Mouse (Mus musculus) erythroblast, embryonic 14.5 days (primary cell): ENCODE results near the gene 1700024P04Rik. TPM values are rescaled to one million over a fixed set of nuclear protein-coding genes. Genes with fewer than 3 reads are reported as not detected.
"Not testable (repeated sequence)": the region's sequence is repeated elsewhere in the genome, so short reads cannot be mapped to it uniquely, and the experiment has no call there.

Experiments
- H3K27me3 ChIP-seq: 2 replicates; pipeline ENCODE4 v1.6.1; 2012; ENCODE audit warnings: inconsistent platforms; ENCODE audit not compliant: control insufficient read depth
- H3K36me3 ChIP-seq: 2 replicates; pipeline ENCODE4 v1.6.1; 2012; ENCODE audit warnings: mild to moderate bottlenecking, inconsistent platforms; ENCODE audit not compliant: control insufficient read depth
- H3K4me1 ChIP-seq: 2 replicates; pipeline ENCODE4 v1.6.1; 2012; ENCODE audit warnings: inconsistent platforms; ENCODE audit not compliant: control insufficient read depth
- H3K4me3 ChIP-seq: replicated peaks from 2 replicates; pipeline ENCODE3; 2012; ENCODE audit warnings: moderate library complexity, mild to moderate bottlenecking, inconsistent platforms
- H3K9me3 ChIP-seq: 2 replicates; pipeline ENCODE4 v1.6.1; 2012; ENCODE audit warnings: low read length, inconsistent platforms, mixed read lengths; ENCODE audit not compliant: control insufficient read depth
- GATA1 ChIP-seq: IDR thresholded peaks from 2 replicates; pipeline ENCODE4 v1.6.1; 2012; ENCODE audit warnings: low read length, inconsistent platforms, mixed read lengths
- TAL1 ChIP-seq: IDR thresholded peaks from 3 replicates; pipeline ENCODE4 v1.6.1; 2012; ENCODE audit warnings: low read length, inconsistent platforms, mixed read lengths
- polyA plus RNA-seq: library from polyadenylated mRNA; stranded (reverse); fragments of >175 nt; gene quantifications from 2 replicates; pipeline ENCODE4 v1.2.3, GENCODE M21; 2012

The 1700024P04Rik gene
- polyA plus RNA-seq, 1 experiment: not detected

DNA sequence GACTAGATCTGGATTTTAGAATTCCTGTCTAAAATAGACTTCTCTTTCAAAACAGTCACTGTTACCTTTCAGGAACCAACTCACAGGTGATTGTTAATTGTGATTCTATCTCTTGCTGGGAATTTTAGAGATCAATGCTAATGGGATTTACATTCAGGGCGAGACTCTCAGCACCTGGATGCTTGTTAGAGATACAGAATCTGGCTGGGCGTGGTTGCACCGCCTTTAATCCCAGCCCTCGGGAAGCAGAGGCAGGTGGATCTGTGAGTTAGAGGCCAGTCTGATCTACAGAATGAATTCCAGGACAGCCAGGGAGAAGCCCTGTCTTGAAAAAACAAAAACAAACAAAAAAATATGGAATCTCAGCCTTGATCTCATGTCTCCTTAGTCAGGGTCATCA lies 32.3 kb upstream of the 1700024P04Rik start:
- no peak overlapping the region for H3K4me3 ChIP-seq
- peaks cover 2% of the 10 kb centered on the region for H3K27me3 ChIP-seq

DNA sequence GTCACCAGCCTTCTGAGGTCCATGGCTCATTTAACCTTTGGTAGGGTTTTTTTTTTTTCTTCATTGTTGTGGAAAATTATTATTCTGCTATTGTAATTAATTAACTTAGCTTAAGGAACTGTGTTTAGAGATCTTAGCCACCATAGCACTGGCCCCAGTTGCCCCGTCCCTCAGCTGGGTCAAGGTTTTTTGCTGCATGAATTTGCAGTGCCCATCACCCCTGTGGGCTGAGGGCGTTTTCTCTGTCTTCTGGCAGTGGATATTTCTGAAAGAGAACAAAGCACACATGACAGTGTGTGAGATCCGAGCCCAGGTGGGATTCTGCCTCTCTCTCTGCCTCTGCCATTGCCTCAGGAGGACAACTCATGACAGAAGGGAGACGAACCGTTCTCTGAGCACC lies 28.5 kb upstream of the 1700024P04Rik start:
- H3K4me1 ChIP-seq: peaks cover 18% of the 10 kb centered on the region
- TF ChIP-seq GATA1 (no peak), TAL1 (no peak)
- H3K27me3 ChIP-seq: peaks cover 11% of the 10 kb centered on the region
- no peak overlapping the region for H3K4me3 ChIP-seq
- H3K9me3 ChIP-seq: no peaks in the 10 kb centered on the region; the same call in 1 of the 2 replicates
- no peaks in the 10 kb centered on the region for H3K36me3 ChIP-seq

More for the DNA sequence above, 32.3 kb upstream of the 1700024P04Rik start:
- Histone ChIP-seq H3K36me3 (peaks cover 2% of the 10 kb centered on the region; the same call in 1 of the 2 replicates), H3K9me3 (peaks cover 2% of the 10 kb centered on the region; the same call in 1 of the 2 replicates), H3K4me1 (peaks cover 51% of the 10 kb centered on the region)
- TF ChIP-seq GATA1 (no peak), TAL1 (no peak)

- H3K4me3 ChIP-seq: no peak overlapping the region
- H3K4me1 ChIP-seq: peaks cover 2% of the 10 kb centered on the region; the same call in 1 of the 2 replicates
- no peaks in the 10 kb centered on the region for H3K36me3 ChIP-seq
- H3K27me3 ChIP-seq: peaks cover 9% of the 10 kb centered on the region
- H3K9me3 ChIP-seq: peaks cover 18% of the 10 kb centered on the region
- TF ChIP-seq TAL1 (no peak), GATA1 (no peak)
Observed at GRCm38 (mm10) chr13:99008013-99008412, 23.6 kb upstream of the 1700024P04Rik start.

DNA sequence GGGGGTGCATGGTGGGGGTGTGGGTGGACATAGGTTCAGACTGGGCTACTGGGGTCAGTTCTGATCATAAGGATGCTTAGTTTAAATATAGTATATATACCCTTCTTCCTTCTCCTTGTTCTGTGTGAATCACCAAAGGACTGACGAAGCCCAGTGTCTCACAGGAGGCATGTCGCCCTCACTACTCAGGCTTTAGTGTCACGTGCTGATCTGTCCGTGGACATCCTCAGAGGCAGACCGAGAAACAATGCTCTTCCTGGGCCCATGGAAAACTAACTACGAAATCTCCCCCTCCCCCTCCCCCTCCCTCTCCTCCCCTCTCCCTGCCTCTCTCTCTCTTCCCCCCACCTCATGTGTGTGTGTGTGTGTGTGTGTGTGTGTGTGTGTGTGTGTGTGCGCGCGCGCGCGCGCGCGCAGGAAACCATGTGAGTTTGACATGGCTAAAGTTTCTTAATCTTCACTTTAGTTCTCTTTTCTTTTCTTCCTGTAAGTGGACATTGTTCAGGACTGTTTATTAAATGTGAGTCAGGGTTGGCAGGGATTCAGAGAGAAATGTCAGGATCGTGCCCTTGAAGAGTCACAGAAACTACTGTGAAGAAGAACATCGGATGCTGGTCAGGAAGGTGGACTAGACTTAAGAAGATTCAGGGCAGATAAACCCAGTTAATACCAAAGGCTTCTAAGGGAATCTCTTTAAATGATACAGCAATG lies 22.2 kb upstream of the 1700024P04Rik start:
- Histone ChIP-seq H3K9me3 (peaks cover 28% of the 10 kb centered on the region), H3K36me3 (no peaks in the 10 kb centered on the region), H3K27me3 (peaks cover 9% of the 10 kb centered on the region), H3K4me1 (peaks cover 2% of the 10 kb centered on the region; the same call in 1 of the 2 replicates), H3K4me3 (no peak overlapping the region)
- no peak for TF ChIP-seq TAL1
- TF ChIP-seq GATA1: no peak

DNA sequence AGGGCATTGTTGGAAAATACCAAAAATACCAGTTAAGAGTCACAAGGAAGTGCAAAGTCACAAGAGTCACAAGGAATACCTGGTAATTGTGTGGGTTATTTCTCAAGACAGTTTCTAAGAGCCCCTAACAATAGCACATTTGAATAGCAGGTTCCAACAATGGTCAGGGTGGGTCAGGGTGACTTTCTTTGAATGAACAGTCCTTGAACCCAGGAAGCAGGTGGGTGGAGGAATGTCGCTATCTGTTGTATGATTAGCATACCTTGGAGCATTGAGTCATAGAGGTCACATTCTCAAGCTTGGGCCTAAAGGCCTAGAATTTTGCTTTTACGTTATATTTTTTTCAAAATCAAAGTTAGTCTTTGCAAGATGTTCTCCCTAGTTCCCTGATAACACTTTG lies 17.3 kb upstream of the 1700024P04Rik start:
- not testable (repeated sequence) for H3K36me3 ChIP-seq, H3K4me3 ChIP-seq, H3K27me3 ChIP-seq, H3K4me1 ChIP-seq
- H3K9me3 ChIP-seq: peaks cover 36% of the 10 kb centered on the region

GRCm38 (mm10) chr13:98997025-98997424 lies 12.7 kb upstream of the 1700024P04Rik start:
- peaks cover 9% of the 10 kb centered on the region; the same call in 1 of the 2 replicates for H3K27me3 ChIP-seq
- H3K4me3 ChIP-seq: no peak overlapping the region
- no peaks in the 10 kb centered on the region; the same call in 1 of the 2 replicates for H3K4me1 ChIP-seq
- H3K9me3 ChIP-seq: peaks cover 12% of the 10 kb centered on the region
- H3K36me3 ChIP-seq: no peaks in the 10 kb centered on the region
- TF ChIP-seq GATA1 (no peak), TAL1 (no peak)

GRCm38 (mm10) chr13:98977070-98977785 lies 7.1 kb downstream of the 1700024P04Rik start:
- no peak overlapping the region for H3K4me3 ChIP-seq
- no peaks in the 10 kb centered on the region for H3K27me3 ChIP-seq

DNA sequence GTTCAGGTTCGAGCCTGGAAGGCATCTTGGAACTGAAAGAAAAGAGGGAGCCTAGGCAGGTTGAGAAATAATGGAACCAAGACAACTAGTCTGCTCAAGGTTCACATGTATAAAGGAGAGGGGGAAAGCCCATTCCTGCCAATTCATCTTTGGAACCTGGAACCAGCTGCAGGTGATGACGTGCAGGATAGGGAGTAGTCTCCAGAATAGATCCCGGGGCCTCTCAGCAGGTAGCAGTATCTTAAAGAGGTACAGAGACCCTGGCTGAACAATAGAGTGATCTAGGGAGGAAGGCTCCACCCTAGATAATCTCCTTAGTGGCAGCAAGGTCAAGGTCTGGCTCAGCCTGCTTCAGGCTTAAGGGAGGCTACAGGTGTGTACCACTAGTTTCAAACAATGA lies 8.3 kb downstream of the 1700024P04Rik start:
- H3K4me1 ChIP-seq, H3K4me3 ChIP-seq, H3K27me3 ChIP-seq, H3K36me3 ChIP-seq, H3K9me3 ChIP-seq: not testable (repeated sequence)

More at GRCm38 (mm10) chr13:98977070-98977785, 7.1 kb downstream of the 1700024P04Rik start:
- no peak for TF ChIP-seq GATA1
- TF ChIP-seq TAL1: no peak
- Histone ChIP-seq H3K4me1 (no peaks in the 10 kb centered on the region; the same call in 1 of the 2 replicates), H3K9me3 (no peaks in the 10 kb centered on the region), H3K36me3 (no peaks in the 10 kb centered on the region)

GRCm38 (mm10) chr13:98972090-98972489 lies 12.3 kb downstream of the 1700024P04Rik start:
- Histone ChIP-seq H3K4me1 (peaks cover 5% of the 10 kb centered on the region), H3K27me3 (no peaks in the 10 kb centered on the region), H3K9me3 (no peaks in the 10 kb centered on the region), H3K4me3 (no peak overlapping the region), H3K36me3 (no peaks in the 10 kb centered on the region)
- TF ChIP-seq TAL1 (no peak), GATA1 (no peak)
